Mouse (Mus musculus) lung, postnatal 4 days (tissue): ENCODE measurements around the gene Ankrd31.
"Not testable (repeated sequence)": the region's sequence is repeated elsewhere in the genome, so short reads cannot be mapped to it uniquely, and the experiment has no call there.

Experiments
- DNase-seq, 2 experiments: peaks; one replicate each; pipeline ENCODE4 v3.0.0; 2021

Ankrd31 gene

DNA sequence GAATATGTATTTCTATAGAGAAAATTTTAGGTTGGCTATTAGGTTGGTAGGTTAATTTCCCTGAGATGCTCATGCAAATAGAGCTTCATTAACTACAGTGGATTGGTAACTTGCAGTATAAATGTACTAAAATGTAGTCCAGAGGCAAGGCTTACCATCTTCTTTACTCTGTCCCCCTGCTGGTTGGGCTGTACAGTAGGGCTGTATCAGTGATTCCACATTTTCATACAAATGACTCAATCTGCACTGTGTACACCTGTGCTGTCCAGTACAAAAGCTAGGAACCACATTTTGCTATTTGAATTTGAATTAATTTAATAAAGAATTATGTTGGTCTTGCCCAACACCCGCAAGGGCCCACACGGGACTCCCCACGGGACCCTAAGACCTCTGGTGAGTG, 111.1 kb downstream of the Ankrd31 start:
- DNase-seq: no peak

DNA sequence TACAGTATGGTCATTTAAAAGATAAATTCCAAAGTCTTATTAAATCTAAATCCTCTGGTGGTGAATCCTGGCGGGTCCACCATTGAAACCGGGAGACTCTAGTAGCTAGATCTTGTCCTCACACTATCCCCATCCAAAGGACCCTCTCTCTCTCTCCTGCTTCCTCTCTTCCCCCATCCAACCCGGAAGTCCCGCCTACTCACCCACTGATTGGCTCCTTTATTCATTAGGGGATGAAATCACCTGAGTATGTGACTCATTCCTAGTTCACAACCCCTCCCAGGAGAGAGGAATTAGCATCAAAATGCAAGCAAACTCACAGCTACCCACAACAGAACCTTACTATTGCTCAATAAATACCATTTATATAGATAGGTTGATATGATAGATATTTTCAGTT, 122.7 kb downstream of the Ankrd31 start:
- DNase-seq: no peak

DNA sequence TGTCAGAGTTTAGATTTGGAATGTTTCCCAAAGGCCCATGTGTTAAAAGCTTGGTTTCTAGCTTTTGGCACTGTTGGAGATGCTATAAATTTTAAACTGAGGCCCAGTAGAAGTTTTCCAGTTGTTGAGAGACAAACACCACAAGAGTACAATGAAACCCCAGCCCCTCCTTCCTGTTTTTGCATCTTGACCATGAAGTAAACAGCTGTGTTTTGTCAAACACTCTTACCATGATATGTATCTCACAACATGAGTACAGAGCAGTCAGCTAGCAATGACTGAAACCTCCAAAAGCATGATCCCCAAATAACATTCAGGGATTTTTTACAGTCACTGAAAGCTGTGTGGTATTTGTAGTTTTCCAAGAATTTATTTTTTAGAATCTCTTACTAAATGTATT, 126.0 kb downstream of the Ankrd31 start:
- DNase-seq: no peak

DNA sequence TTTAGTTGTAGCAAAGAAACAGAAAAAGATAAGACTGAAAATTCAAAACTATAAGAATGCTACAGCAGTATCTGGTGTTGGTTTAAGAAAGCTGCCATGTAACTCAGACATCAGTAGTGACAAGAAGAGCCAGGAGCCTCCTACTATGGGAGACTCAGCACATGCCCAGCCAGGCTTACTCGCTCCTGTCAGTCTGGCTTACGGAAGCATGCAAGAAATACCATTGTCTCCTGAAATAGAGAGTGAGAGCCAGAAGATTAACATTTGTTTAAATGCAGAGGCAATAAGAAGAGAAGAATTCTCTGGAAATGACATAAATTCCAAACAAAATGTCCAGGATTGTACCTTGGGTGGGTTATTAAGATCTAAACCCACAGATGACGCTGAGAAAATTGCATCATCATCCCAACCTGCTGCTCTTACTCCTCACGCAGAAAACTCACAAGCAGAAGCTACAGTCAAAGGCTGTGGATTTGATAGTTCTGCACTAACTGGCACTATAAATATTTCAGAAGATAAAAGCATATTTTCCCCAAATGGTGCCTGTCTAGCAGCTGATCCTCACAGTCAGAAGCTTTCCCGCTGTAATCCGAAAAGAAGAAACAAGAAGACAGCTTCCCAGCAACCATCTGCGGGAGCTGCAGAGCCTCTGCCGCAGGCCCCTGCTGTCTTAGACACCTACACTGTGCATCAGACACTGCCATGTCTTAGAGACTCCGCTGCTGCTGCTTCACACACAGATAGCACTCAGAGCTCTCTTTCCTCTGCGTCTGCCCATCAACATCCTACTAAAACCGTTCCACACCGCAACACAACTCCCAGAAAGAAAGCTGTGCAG, 130.4 kb downstream of the Ankrd31 start:
- no peak for DNase-seq

DNA sequence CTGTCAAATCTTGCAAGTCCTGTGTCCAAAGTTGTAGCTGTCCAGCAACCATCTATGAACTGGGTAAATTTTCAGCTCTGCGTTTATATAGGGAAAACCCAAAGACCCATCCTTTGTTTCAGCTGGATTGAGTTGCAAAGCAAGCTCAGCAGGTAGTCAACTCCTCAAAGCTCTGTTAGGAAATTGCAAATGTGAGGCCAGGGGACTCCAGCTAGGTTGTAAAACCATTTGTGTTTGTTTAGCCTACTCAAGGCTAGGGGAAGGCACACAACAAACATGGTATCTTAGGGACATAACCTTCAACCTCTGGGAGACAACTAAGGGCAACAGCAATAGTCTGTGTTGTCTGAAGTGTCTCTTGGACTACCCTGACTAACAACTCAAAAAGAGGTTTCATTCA, 136.5 kb downstream of the Ankrd31 start:
- no peak for DNase-seq

DNA sequence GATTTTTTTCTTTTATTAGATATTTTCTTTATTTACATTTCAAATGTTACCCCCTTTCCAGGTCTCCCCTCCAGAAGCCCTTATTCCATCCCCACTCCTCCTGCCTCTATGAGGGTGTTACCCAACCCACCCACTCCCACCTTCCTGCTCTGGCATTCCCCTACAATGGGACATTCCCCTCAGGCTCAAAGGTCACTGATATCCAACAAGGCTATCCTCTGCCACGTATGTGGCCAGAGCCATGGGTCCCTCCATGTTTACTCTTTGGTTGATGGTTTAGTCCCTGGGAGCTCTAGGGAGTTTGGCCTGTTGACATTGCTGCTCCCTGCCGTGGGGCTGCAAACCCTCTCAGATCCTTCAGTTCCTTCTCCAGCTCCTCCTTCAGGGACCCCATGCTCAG, 141.9 kb downstream of the Ankrd31 start:
- DNase-seq: no peak

DNA sequence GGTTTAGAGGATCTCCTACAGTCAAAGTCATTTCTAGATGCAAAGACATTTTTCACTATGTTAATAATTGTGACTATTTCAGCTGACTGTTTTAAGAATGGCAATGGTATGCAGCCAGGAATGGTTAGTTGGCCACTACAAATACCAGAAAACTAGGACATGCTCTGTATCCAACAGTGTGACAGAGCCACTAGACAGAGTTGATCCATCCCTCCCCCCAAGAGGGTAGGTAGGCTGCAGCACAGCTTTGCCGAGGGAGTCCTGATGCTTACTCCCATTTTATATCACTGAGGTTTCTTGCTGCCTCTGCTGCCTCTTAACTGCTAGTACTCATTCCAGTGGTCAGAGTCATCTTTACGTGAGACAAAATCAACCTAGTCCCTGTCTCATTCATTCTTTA, 147.1 kb downstream of the Ankrd31 start:
- no peak for DNase-seq

DNA sequence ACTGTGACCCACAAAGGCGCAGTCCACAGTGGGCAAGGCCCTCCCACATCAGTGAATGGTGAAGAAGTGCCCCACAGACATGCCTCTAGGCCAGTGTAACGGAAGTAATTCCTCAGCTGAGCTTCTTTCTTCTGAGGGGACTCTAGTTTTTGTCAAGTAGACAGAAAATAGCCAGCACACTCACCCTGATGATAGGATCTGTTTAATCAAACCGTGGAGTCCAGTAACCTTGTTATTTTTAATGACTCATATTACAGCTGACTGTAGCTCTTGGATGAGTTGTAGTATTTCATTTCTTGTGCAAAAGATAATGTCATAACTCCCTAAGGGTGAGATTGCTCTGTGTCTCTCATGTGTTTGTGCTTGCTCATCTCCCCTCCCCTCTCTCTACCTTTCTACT, 158.6 kb downstream of the Ankrd31 start:
- no peak for DNase-seq

DNA sequence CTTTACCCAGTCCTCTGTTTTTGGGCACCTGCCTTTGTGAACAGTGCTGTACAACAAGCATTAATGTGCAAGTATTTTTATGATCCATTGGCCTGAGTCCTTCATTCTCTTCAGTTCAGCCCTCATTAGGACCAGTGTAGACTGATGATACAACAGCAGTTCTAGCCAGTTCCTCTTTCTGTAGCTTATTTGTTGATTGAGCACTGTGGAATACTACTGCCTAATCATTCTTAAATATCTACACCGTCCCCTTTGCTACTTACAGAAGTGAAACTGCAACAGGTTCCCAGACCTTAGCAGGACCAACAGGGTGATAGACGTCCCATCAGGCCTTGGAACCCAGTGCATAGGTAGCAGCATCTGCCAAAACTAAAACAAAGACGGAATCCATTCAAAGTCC, 163.1 kb downstream of the Ankrd31 start:
- no peak for DNase-seq

DNA sequence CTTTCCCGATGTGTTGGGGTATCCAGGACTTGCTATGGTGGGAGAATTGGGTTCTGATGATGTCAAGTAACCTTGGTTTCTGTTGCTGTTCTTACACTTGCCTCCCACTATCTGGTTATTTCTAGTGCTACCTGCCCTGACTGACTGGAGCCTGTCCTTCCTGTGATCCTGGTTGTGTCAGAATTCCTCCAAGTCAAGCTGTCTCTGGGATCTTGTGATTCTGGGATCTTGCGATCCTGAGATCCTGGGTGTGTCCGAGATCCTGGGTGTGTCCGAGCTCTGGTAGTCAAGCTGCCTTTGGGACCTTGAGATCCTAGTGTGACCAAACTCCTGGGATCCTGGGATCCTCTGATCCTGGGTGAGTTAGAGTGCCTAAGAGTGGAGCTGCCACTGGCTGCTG, 175.1 kb downstream of the Ankrd31 start:
- DNase-seq: not testable (repeated sequence)

DNA sequence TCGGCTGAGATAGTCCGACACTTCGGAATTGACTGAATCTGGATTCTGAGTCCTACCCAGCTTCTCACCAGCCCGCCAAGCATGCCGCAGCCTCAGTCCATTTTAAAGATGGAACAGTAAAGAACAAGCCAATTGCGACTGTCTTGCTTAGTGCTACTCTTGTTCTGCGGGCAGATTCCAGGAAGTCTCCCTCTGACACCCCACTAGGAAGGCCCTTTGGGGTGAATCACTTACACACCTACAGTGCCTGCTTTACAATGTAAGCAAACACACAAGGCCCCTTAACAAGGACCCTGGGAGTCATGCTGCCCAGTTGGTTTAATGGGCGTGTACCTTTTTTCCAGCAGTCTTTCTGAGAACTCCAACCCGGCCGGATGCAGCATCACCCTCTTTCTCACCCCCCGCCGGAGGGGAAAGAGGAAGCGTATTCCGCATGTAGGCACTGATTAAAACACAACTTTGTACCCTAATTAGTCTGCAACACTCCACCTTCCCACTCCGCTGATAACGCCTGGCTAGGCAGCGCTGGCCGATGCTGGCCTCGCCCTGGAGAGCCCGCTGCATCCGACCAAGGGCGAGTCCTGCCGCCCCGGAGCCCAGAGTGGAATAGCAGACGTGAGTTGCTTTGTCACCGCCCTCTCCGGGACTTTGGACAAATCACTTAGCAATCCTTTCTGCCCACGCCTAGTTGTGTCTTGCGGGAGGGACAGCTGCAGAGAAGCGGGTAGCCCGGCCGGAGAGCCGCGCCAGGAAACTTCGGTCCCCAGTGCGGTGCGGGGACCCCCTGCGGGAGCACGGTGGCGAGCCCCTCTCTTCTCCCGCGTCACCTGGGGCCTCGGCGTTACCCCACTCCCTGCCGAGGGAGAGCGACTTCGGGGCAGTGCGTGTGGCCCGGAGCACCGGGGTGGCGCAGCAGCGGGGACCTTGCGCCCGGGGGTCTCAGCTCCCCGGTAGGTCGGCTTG, 176.2 kb downstream of the Ankrd31 start, which contains the start of gene Gcnt4:
Gene Gcnt4 (plus strand): TSS at position 691 of the 963 bp plus-strand sequence.
- DNase-seq: peak; percentile 63 to 67

DNA sequence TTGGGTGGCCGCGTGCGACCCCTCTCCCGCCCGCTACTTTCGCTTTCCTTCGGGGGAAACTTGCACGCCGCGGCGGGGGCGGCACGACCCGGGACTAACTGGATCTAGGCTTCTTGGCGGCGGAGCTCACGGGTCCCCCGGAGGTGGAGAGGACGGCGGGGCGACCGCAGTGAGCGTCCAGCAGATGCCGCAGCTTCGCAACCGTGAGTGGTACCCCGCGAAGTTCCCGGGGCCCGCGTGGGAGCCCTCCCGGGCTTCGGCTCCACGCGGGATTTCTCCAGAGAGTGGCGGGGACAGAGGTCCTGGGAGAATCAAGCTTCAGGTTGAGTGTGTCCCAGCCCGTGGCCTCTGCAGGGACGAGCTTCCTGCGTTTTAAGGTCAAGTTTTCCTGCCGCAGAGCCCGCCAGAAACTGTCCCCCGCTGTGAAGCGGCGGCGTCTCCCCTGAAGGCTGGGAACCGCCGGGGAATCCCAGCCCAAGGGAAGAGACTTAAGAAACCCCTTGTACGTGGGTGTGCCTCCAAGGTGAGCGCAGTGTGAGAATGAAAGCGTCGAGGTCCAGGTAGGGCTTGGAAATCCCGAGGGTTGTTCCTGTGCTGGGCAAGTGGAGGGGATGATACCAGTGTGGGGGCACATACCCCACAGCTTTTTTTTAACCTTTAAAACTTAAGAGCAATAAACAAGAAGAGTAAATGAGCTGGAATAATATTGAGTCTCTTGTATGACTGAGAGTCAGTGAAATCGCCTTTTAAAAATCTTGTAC, 177.1 kb downstream of the Ankrd31 start:
- peak; percentile 31 to 32 for DNase-seq

DNA sequence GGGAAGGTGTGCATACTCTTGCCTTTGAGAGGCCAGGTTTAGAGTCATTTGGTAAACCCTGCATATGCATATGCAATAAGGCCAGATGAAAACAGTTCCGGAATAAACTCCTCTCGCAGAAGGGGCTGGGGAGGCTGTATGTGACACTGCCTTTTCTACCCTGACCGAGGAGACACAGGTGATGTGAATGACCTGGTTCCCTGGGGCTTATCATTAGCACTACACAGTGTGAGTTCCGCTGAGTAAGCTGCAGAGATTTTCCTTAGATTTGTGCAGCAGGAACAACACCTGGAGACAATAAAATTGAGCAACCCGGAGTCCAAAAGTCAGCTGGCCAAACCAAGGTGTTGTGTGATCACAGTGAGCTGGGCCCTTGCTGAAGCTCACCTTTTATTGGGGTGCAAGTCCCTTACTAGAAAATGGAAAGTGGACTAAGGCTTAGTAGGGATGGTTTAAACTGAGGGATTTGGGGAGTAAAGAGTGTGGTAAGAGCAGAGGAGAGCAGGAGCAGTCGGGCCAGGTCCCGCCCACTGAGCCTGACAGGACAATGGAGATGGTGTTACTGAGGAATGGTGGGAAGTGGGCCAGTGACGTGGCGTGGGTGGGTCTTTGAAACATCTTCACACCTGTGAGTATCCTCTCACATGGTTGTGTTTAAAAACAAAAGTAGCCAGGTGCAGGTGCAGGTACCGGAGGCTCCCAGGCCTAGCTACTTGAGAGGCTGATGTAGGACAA, 178.1 kb downstream of the Ankrd31 start:
- no peak for DNase-seq

DNA sequence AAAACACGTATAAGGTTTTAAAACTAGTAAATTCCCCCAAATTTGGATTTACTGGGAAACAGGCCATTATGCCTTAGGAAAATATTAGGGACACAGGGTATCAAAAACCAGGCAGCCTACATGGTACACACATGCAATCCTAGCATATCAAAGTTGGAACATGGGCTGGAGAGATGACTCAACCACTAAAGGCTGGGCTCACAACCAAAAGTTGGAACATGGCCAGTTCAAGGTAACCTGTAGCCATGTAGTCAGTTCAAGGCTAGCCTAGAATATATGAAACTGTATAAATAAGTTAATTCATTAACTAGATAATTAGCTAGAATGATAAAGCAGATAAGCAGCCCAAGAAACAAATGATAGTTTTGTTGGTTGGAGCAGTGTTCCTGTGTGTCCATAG, 179.7 kb downstream of the Ankrd31 start:
- no peak for DNase-seq

DNA sequence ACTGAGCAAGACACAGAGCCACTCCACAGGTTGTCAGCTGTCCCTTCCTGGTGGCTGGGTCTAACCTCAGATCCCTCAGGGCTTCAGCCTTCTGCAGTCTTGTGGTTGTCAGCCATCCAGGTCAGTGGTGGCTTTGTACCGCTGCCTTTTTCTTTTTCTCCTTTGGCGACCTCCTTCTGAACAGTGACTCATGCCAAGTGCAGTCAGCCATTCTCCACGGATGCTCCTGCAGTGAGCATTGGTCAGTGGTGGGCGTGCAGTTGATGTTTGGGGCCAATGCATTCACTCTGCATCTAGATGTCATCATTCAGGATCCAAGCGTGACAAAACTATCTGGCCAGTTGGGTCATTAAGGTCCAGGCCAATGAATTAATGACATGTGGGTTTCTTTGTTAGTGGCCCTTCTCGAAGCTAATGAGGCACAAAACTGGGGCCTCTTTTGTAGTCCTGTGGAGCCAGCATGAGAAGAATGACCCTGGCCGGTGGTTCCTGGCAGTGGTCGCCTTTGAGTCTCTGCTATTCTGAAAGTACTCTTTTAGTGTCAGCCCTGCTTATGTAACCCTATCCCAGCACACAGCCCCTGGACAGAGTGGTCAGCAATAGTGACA, 180.5 kb downstream of the Ankrd31 start:
- DNase-seq: no peak

DNA sequence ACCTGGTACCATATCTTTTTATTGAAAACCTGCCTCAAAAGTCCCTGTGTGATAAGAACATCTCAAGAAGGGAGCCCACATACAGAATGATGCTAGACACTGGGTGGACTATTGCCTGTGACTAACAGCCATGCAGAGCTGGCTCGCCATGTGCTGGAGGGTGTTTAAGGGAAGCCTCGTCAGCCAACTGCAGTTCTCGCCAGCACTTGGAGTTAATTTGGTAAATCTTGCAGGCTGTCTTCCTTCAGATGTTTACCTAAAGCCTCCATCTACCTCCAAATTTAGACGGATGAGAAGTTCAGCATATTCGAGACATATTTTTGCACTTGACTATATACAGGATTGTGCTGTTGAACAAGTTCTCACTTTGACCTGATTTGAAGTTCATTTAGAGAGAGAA, 184.7 kb downstream of the Ankrd31 start:
- DNase-seq: no peak

DNA sequence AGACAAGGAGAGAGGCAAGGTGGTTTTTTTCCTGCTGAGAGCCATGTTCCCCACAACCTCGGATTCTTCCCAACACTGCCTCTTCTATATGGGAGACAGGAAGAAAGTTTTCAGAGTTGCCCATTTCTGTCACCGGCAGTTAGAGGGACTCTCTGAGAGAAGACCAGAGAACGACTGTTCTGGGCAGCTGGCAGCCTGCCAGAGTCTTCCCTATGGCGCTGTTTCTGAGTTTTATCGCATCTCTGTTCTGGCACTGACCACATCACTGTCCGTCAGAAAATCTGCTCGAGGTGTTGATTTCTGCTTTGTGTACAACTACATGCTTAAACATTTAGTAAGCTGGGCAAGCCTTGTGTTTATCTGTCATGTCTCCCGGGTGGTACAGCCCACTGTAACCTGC, 185.3 kb downstream of the Ankrd31 start:
- no peak for DNase-seq

DNA sequence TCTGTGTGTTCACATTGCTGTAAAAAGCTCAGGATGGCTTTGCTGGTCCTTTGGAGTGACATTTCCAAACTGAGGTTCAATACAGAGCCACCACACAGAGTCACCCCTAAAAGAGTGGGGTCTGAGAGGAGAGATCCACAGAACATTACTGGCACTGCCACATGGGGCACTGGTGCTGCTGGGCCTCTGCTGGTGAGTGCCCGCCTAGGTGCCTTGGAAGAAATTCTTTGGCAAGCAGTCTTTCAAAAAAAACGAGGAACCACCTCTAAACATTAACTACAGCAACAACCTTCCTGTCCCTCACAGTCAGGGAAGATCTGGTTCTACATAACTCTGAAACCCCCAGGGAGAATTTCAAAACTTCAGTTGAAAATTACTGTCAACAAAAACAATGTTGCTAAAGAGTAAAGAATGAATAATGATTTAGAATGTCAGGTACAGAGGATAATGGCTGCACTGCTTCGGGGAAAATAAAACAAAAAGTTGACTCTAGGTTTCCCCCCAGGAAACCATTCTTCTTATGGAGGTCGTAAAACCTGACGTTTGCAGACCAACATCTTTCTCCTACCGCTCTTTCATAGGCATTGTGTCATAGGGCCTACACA, 188.2 kb downstream of the Ankrd31 start:
- no peak for DNase-seq

DNA sequence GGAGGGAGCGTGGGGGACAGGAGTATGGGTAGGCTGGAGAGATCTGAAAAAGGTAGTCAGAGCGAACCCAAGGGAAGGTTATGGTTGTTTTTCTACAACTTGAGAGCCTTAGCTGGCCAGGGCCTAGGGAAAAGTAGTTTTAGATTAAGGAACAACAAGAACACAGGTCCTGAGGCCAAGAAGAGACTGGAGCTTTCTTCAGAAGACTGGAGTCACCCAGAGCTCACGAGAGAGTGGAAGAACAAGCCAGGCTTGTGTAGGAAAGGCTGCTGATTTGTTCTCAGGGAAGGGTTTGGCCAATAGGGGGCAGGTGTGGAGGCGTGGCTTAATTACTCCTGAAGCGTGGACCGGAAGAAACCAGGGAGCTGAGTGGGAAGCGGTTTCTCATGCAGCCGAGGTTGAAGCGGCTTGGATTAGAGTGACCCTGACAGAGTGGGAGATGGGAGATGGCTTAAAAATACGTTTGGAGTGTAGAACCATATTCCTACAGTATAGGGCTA, 189.0 kb downstream of the Ankrd31 start:
- no peak for DNase-seq

DNA sequence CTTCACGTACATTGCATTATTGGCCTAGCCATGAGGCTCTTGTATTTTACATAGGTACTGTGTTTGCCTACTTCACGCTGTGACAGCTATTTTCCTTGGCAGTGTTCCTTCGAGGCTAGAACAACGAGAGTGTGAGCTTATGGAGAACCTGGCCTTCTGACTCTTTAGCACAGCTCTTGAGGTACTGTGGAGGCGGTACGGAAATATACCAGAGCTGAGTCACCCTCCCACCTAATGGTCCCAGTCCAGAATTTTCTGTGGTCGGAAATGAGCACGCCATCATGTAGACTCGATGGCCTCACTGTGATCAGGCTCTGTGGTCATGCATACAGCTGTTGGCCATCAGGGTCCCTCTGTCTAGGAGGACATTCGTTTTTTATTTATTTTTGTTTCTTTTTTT, 191.6 kb downstream of the Ankrd31 start:
- DNase-seq: no peak

DNA sequence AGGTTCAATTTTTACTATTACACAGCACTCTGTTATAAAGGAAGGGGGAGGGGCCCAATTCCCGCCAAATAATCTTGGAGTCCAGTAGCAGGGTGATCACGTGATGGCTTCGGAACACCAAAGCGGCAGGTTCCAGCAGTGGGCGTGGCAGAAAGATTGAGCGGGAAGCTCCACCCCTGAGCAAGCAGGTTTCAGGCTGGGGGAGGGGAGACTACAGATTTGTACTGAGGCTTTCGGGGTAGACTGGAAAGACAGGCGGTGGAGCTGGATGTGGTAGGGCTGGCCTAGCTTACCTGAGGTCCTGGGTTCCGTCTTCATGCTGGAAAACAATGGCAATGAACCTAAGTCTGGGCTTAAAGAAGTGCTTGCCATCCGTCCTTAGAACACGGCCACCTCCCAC, 193.4 kb downstream of the Ankrd31 start:
- not testable (repeated sequence) for DNase-seq
